Mouse (Mus musculus): ENCODE measurements around the gene Gm3043. TPM values are rescaled to one million over a fixed set of nuclear protein-coding genes. Genes with fewer than 3 reads are reported as not detected.
"Not testable (repeated sequence)": the region's sequence is repeated elsewhere in the genome, so short reads cannot be mapped to it uniquely, and the experiment has no call there.

The Gm3043 gene
- total RNA-seq (2012; rRNA removed) (not detected in 2 replicates), total RNA-seq (2014; rRNA removed) (not detected in 2 replicates), polyA plus RNA-seq (2012; ENCODE audit: insufficient read length, low read depth) (not detected in 2 replicates)

GRCm38 (mm10) chr14:3688483-3688882, at the start of gene Gm3043:
Gene Gm3043, plus strand, starts transcription at chr14:3688783.
- dilution Hi-C loops (cut with MboI; ENCODE audit: extremely low pct_ligation_motif_present, extremely low pct_unique_long_range_greater_than_20kb, low sequenced_read_pairs); H3K27ac ChIP-seq (ENCODE audit: insufficient read depth, low read depth); in situ Hi-C loops (cut with MboI; ENCODE audit: low pct_ligation_motif_present, low pct_unique_long_range_greater_than_20kb, low sequenced_read_pairs); H3K4me1 ChIP-seq (ENCODE audit: control insufficient read depth in 1 of 2, insufficient read depth in 2 of 2); H3K36me3 ChIP-seq (replicated peaks in 1 of 2; ENCODE audit: control insufficient read depth in 1 of 2, insufficient read depth in 1 of 2, low read length in 1 of 2); H3K9ac ChIP-seq (ENCODE audit: insufficient read depth, low read depth); H3K4me2 ChIP-seq (ENCODE audit: insufficient read depth, low read depth, poor library complexity, severe bottlenecking); H3K9me3 ChIP-seq (replicated peaks; ENCODE audit: low read length); DNase-seq (ENCODE audit: extremely low read depth); H3K27me3 ChIP-seq (replicated peaks); H3K4me3 ChIP-seq (replicated peaks in 1 of 3; ENCODE audit: low read depth in 2 of 3, low read length in 2 of 3, poor library complexity in 1 of 3); H3K79me2 ChIP-seq (replicated peaks; ENCODE audit: control insufficient read depth, extremely low read depth, insufficient read depth, poor library complexity, severe bottlenecking): not testable (repeated sequence)

GRCm38 (mm10) chr14:3651730-3652129, 36.9 kb upstream of the Gm3043 start, which contains the start of gene Gm3020:
Gene Gm3020, plus strand, starts transcription at chr14:3652030.
- H3K36me3 ChIP-seq (replicated peaks in 1 of 2; ENCODE audit: control insufficient read depth in 1 of 2, insufficient read depth in 1 of 2, low read length in 1 of 2); H3K27me3 ChIP-seq (replicated peaks); H3K27ac ChIP-seq (ENCODE audit: insufficient read depth, low read depth); H3K4me1 ChIP-seq (ENCODE audit: control insufficient read depth in 1 of 2, insufficient read depth in 2 of 2); in situ Hi-C loops (cut with MboI; ENCODE audit: low pct_ligation_motif_present, low pct_unique_long_range_greater_than_20kb, low sequenced_read_pairs); H3K9me3 ChIP-seq (replicated peaks; ENCODE audit: low read length); H3K9ac ChIP-seq (ENCODE audit: insufficient read depth, low read depth); dilution Hi-C loops (cut with MboI; ENCODE audit: extremely low pct_ligation_motif_present, extremely low pct_unique_long_range_greater_than_20kb, low sequenced_read_pairs); H3K4me2 ChIP-seq (ENCODE audit: insufficient read depth, low read depth, poor library complexity, severe bottlenecking); DNase-seq (ENCODE audit: extremely low read depth); H3K79me2 ChIP-seq (replicated peaks; ENCODE audit: control insufficient read depth, extremely low read depth, insufficient read depth, poor library complexity, severe bottlenecking); H3K4me3 ChIP-seq (replicated peaks in 1 of 3; ENCODE audit: low read depth in 2 of 3, low read length in 2 of 3, poor library complexity in 1 of 3): not testable (repeated sequence)

Other genes starting within 250 kb of the Gm3043 start
- gene Gm10408, start 239.4 kb upstream of the Gm3043 start, total RNA-seq (2012; rRNA removed), result not detected in 2 replicates
- gene Gm10408, start 239.4 kb upstream of the Gm3043 start, total RNA-seq (2014; rRNA removed), result not detected in 2 replicates
- not detected in 2 replicates for gene Gm10408, start 239.4 kb upstream of the Gm3043 start, polyA plus RNA-seq (2012; ENCODE audit: insufficient read length, low read depth)
- not detected in 2 replicates for gene Gm3012, start 54.3 kb upstream of the Gm3043 start, total RNA-seq (2012; rRNA removed)
- not detected in 2 replicates for gene Gm3012, start 54.3 kb upstream of the Gm3043 start, total RNA-seq (2014; rRNA removed)
- gene Gm3012, start 54.3 kb upstream of the Gm3043 start, polyA plus RNA-seq (2012; ENCODE audit: insufficient read length, low read depth), result not detected in 2 replicates
- gene Gm3020, start 36.8 kb upstream of the Gm3043 start, total RNA-seq (2012; rRNA removed), result not detected in 2 replicates
- gene Gm3020, start 36.8 kb upstream of the Gm3043 start, total RNA-seq (2014; rRNA removed), result not detected in 2 replicates
- not detected in 2 replicates for gene Gm3020, start 36.8 kb upstream of the Gm3043 start, polyA plus RNA-seq (2012; ENCODE audit: insufficient read length, low read depth)
- not detected in 2 replicates for gene Gm3002, start 121.3 kb downstream of the Gm3043 start, total RNA-seq (2012; rRNA removed)
- gene Gm3002, start 121.3 kb downstream of the Gm3043 start, total RNA-seq (2014; rRNA removed), result not detected in 2 replicates
- gene Gm3002, start 121.3 kb downstream of the Gm3043 start, polyA plus RNA-seq (2012; ENCODE audit: insufficient read length, low read depth), result not detected in 2 replicates
- gene Gm3033, start 157.5 kb downstream of the Gm3043 start, total RNA-seq (2012; rRNA removed), result not detected in 2 replicates
- not detected in 2 replicates for gene Gm3033, start 157.5 kb downstream of the Gm3043 start, total RNA-seq (2014; rRNA removed)
- not detected in 2 replicates for gene Gm3033, start 157.5 kb downstream of the Gm3043 start, polyA plus RNA-seq (2012; ENCODE audit: insufficient read length, low read depth)
- gene Gm2916, start 195.4 kb downstream of the Gm3043 start, total RNA-seq (2012; rRNA removed), result not detected in 2 replicates
- gene Gm2916, start 195.4 kb downstream of the Gm3043 start, total RNA-seq (2014; rRNA removed), result not detected in 2 replicates
- not detected in 2 replicates for gene Gm2916, start 195.4 kb downstream of the Gm3043 start, polyA plus RNA-seq (2012; ENCODE audit: insufficient read length, low read depth)
- gene Gm3029, start 243.0 kb downstream of the Gm3043 start, total RNA-seq (2012; rRNA removed), result not detected in 2 replicates
- not detected in 2 replicates for gene Gm3029, start 243.0 kb downstream of the Gm3043 start, total RNA-seq (2014; rRNA removed)
- not detected in 2 replicates for gene Gm3029, start 243.0 kb downstream of the Gm3043 start, polyA plus RNA-seq (2012; ENCODE audit: insufficient read length, low read depth)

Data from CH12.LX (cell line).